In genomic region chr2:18897742-18898256, GRCm38 (mm10) we compare ENCODE assay signal across 8 mouse cellular contexts.
DNase-seq lines count a peak whose midpoint lies in the region; ATAC-seq and TF ChIP-seq lines count a peak whose summit lies in the region.

No protein-coding gene starts in this region.

- intact Hi-C loops in heart, adult 2 months (cut with DNase I): loop anchor here (5.0 kb wide), 1 partner anchor 40 kb away; no protein-coding TSS in a partner anchor

- no peaks in the 10 kb centered on the region for H3K27me3 ChIP-seq in midbrain, embryonic 16.5 days (ENCODE audit: control insufficient read depth, insufficient read depth, low read depth, low read length)
- H3K27me3 ChIP-seq in midbrain, embryonic 11.5 days (ENCODE audit: control insufficient read depth, insufficient read depth, low read length): no peaks in the 10 kb centered on the region
- no peaks in the 10 kb centered on the region for H3K27me3 ChIP-seq in heart, adult 2 months (ENCODE audit: control insufficient read depth, insufficient read depth, low read length)
- H3K27me3 ChIP-seq in liver, adult 2 months (ENCODE audit: control insufficient read depth, insufficient read depth, low read length): no peaks in the 10 kb centered on the region
- no peaks in the 10 kb centered on the region for H3K27me3 ChIP-seq in splenic B cell, adult 2 months (ENCODE audit: control insufficient read depth, insufficient read depth, low read length, poor library complexity, severe bottlenecking)
- no peaks in the 10 kb centered on the region for H3K27me3 ChIP-seq in thymus, adult 2 months (ENCODE audit: control insufficient read depth, insufficient read depth, low read length)

- no peak for TF ChIP-seq POLR2A in heart, adult 2 months (IDR thresholded peaks at IDR 0.05; ENCODE audit: insufficient read depth, low read depth, low read length)
- TF ChIP-seq POLR2A in liver, adult 2 months (IDR thresholded peaks at IDR 0.05; ENCODE audit: extremely low read depth, insufficient read depth, low read length): no peak
- no peak for TF ChIP-seq POLR2A in thymus, adult 2 months (IDR thresholded peaks at IDR 0.05; ENCODE audit: control insufficient read depth, extremely low read depth, insufficient read depth, low read length, poor library complexity)

- H3K36me3 ChIP-seq in midbrain, embryonic 16.5 days (ENCODE audit: control insufficient read depth, insufficient read depth, low read length): no peaks in the 10 kb centered on the region
- H3K36me3 ChIP-seq in midbrain, embryonic 11.5 days (ENCODE audit: control insufficient read depth, insufficient read depth, low read length): 0 out of 2 replicates have a peak, but pooled peaks cover 3% of the 10 kb centered on the region
- no peaks in the 10 kb centered on the region for H3K36me3 ChIP-seq in heart, adult 2 months (ENCODE audit: control insufficient read depth, insufficient read depth, low read length)
- H3K36me3 ChIP-seq in liver, adult 2 months (ENCODE audit: control insufficient read depth, insufficient read depth, low read length): no peaks in the 10 kb centered on the region
- no peaks in the 10 kb centered on the region for H3K36me3 ChIP-seq in splenic B cell, adult 2 months (ENCODE audit: control insufficient read depth, insufficient read depth, low read length, poor library complexity, severe bottlenecking)
- H3K36me3 ChIP-seq in thymus, adult 2 months (ENCODE audit: control insufficient read depth, insufficient read depth, low read length): peaks cover 40% of the 10 kb centered on the region

- no peaks in the 10 kb centered on the region for H3K9me3 ChIP-seq in midbrain, embryonic 16.5 days (replicated peaks; ENCODE audit: control insufficient read depth, low read length, poor library complexity, severe bottlenecking)
- no peaks in the 10 kb centered on the region for H3K9me3 ChIP-seq in midbrain, embryonic 11.5 days (ENCODE audit: control insufficient read depth, low read length)

- DNase-seq in midbrain, embryonic 11.5 days (ENCODE audit: low spot score, missing footprints): no peak
- peak in 1 of 2 experiments; percentile 34 for DNase-seq in heart, adult 2 months
- DNase-seq in liver, adult 2 months (ENCODE audit: extremely low read depth, low read depth, low spot score): peak; percentile 58
- peak; percentile 87 for DNase-seq in splenic B cell, adult 2 months (ENCODE audit: low read depth, low spot score)
- no peak for DNase-seq in left cerebral cortex, adult 18-20 months (ENCODE audit: low spot score in 2 of 2)
- no peak for DNase-seq in cerebellum, adult 11-12 months
- no peak for DNase-seq in thymus, adult 2 months

- 39% methylated on average over 10 of the region's 10 CpGs for whole genome bisulfite sequencing in midbrain, embryonic 16.5 days
- WGBS in midbrain, embryonic 11.5 days: 49% methylated on average over 10 of the region's 10 CpGs
- WGBS in heart, adult 2 months: 35% methylated on average over 10 of the region's 10 CpGs
- 52% methylated on average over 10 of the region's 10 CpGs for WGBS in liver, adult 2 months
- WGBS in thymus, adult 2 months: 12% methylated on average over 10 of the region's 10 CpGs

- TF ChIP-seq EP300 in heart, adult 2 months (IDR thresholded peaks at IDR 0.05; ENCODE audit: insufficient read depth, low read depth, low read length): 0 out of 2 replicates have a peak, but pooled peaks have one; percentile 32

- H3K4me1 ChIP-seq in midbrain, embryonic 16.5 days (ENCODE audit: control insufficient read depth, insufficient read depth, low read length): no peaks in the 10 kb centered on the region
- peaks cover 5% of the 10 kb centered on the region; the same call in 1 of the 2 replicates for H3K4me1 ChIP-seq in midbrain, embryonic 11.5 days (ENCODE audit: control insufficient read depth, insufficient read depth, low read length)
- peaks cover 3% of the 10 kb centered on the region for H3K4me1 ChIP-seq in heart, adult 2 months (ENCODE audit: control insufficient read depth, insufficient read depth, low read length)
- peaks cover 2% of the 10 kb centered on the region; the same call in 1 of the 2 replicates for H3K4me1 ChIP-seq in liver, adult 2 months (ENCODE audit: control insufficient read depth, insufficient read depth, low read length)
- peaks cover 13% of the 10 kb centered on the region for H3K4me1 ChIP-seq in thymus, adult 2 months (replicated peaks; ENCODE audit: control insufficient read depth, insufficient read depth, low read length)

- peak overlapping the region; percentile 22; the same call in 1 of the 2 replicates for H3K27ac ChIP-seq in midbrain, embryonic 16.5 days (ENCODE audit: low read length)
- H3K27ac ChIP-seq in midbrain, embryonic 11.5 days (ENCODE audit: low read depth, low read length): no peak overlapping the region
- H3K27ac ChIP-seq in heart, adult 2 months: peak overlapping the region; percentile 45
- H3K27ac ChIP-seq in liver, adult 2 months (replicated peaks; ENCODE audit: insufficient read depth, low read depth, low read length): peak overlapping the region; percentile 62
- no peak overlapping the region for H3K27ac ChIP-seq in thymus, adult 2 months (ENCODE audit: control insufficient read depth, insufficient read depth, low read length)

- TF ChIP-seq CTCF in heart, adult 2 months (IDR thresholded peaks at IDR 0.05): no peak
- TF ChIP-seq CTCF in liver, adult 2 months (IDR thresholded peaks at IDR 0.05; ENCODE audit: low read depth, low read length): no peak
- no peak for TF ChIP-seq CTCF in thymus, adult 2 months (IDR thresholded peaks at IDR 0.05; ENCODE audit: borderline replicate concordance, control insufficient read depth, extremely low read depth, insufficient read depth, low read length, poor library complexity)

- ATAC-seq in midbrain, embryonic 16.5 days: no peak
- no peak for ATAC-seq in midbrain, embryonic 11.5 days (ENCODE audit: low FRiP score)

- H3K79me2 ChIP-seq in heart, adult 2 months (replicated peaks; ENCODE audit: control insufficient read depth, insufficient read depth, low read length): no peaks in the 10 kb centered on the region
- H3K79me2 ChIP-seq in liver, adult 2 months (ENCODE audit: control insufficient read depth, insufficient read depth, low read length): no peaks in the 10 kb centered on the region

- H3K4me3 ChIP-seq in midbrain, embryonic 16.5 days (ENCODE audit: low read depth, low read length): no peak overlapping the region
- no peak overlapping the region for H3K4me3 ChIP-seq in midbrain, embryonic 11.5 days (ENCODE audit: low read depth, low read length)
- no peak overlapping the region for H3K4me3 ChIP-seq in heart, adult 2 months
- H3K4me3 ChIP-seq in liver, adult 2 months (ENCODE audit: insufficient read depth, low read depth, low read length): no peak overlapping the region
- H3K4me3 ChIP-seq in thymus, adult 2 months (ENCODE audit: control insufficient read depth, insufficient read depth, low read length): no peak overlapping the region

- H3K4me2 ChIP-seq in midbrain, embryonic 16.5 days (ENCODE audit: low read length): no peak overlapping the region
- H3K4me2 ChIP-seq in midbrain, embryonic 11.5 days: no peak overlapping the region

- H3K9ac ChIP-seq in midbrain, embryonic 16.5 days (ENCODE audit: low read depth, low read length): no peak overlapping the region
- H3K9ac ChIP-seq in midbrain, embryonic 11.5 days (ENCODE audit: low read length): no peak overlapping the region
- H3K9ac ChIP-seq in heart, adult 2 months (ENCODE audit: low read depth, low read length): no peak overlapping the region
- no peak overlapping the region for H3K9ac ChIP-seq in liver, adult 2 months (ENCODE audit: low read depth, low read length)

Comparison
In these comparisons a context has a peak if more than half of its experiments do, and no peak if none do; other contexts are left out.
1. H3K27ac ChIP-seq: peak in midbrain, embryonic 16.5 days (single experiment), heart, adult 2 months (single experiment) and liver, adult 2 months (single experiment); none in midbrain, embryonic 11.5 days (single experiment) and thymus, adult 2 months (single experiment).
2. DNase-seq: peak in liver, adult 2 months (single experiment) and splenic B cell, adult 2 months (single experiment); none in midbrain, embryonic 11.5 days (single experiment), left cerebral cortex, adult 18-20 months (0 of 2), cerebellum, adult 11-12 months (single experiment) and thymus, adult 2 months (single experiment).